Mouse (Mus musculus) olfactory bulb, adult 2 months (tissue): ENCODE results near the gene Ankrd28.

Source experiments
- CTCF ChIP-seq: fragments of 200-500 bp; IDR thresholded peaks from 2 replicates; pipeline ENCODE4 v1.5.1; 2012; ENCODE audit warnings: low read depth, mild to moderate bottlenecking, low read length, moderate library complexity; ENCODE audit not compliant: insufficient read depth
- POLR2A ChIP-seq: fragments of 200-500 bp; IDR thresholded peaks from 2 replicates; pipeline ENCODE4 v1.6.1; 2012; ENCODE audit warnings: mild to moderate bottlenecking, low read depth, low read length, moderate library complexity; ENCODE audit not compliant: insufficient read depth

DNA sequence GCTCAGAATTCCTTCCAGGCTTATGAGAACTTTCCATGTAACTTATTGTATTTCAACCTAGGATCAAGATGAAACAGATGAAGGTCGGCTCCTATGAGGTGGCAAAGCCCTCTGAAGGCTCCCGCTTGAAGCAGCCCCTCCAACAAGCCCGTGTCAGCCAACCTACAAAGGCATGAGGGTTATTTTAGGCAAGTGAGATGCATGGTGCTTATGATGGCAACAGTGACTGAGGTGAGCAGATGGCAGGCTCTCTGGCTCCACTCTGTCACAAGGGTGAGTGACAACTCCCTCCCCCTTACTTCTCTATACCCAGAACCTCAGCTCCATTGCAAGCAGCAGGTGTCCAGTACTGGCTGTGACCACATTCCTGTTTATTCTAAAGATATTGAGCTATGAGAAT, 133.1 kb downstream of the Ankrd28 start:
- TF ChIP-seq POLR2A: no peak
- TF ChIP-seq CTCF: no peak
